Mouse (Mus musculus) intestine, embryonic 16.5 days (tissue): ENCODE results near the gene Spta1. TPM values are rescaled to one million over a fixed set of nuclear protein-coding genes. Genes with fewer than 3 reads are reported as not detected.

ENCODE experiments used
- ATAC-seq: fragments of 200-750 bp; cut with Nextera tagmentation; 2 replicates; pipeline ENCODE4 v1.8.0; 2017; ENCODE audit warnings: moderate TSS enrichment, moderate library complexity
- H3K27ac ChIP-seq: fragments of 300-500 bp; sonication (generic); 2 replicates; pipeline ENCODE4 v1.5.1; 2014; ENCODE audit warnings: mild to moderate bottlenecking, low read length
- H3K27me3 ChIP-seq: fragments of 300-500 bp; sonication (generic); replicated peaks from 2 replicates; pipeline ENCODE4 v1.6.1; 2014; ENCODE audit warnings: low read length, control low read depth, mixed read lengths; ENCODE audit not compliant: control insufficient read depth, insufficient read depth
- H3K36me3 ChIP-seq: fragments of 300-500 bp; sonication (generic); 2 replicates; pipeline ENCODE4 v1.6.1; 2014; ENCODE audit warnings: low read length, control low read depth; ENCODE audit not compliant: control insufficient read depth, insufficient read depth
- H3K4me1 ChIP-seq: fragments of 300-500 bp; sonication (generic); 2 replicates; pipeline ENCODE4 v1.6.1; 2014; ENCODE audit warnings: low read length, control low read depth, mixed read lengths; ENCODE audit not compliant: control insufficient read depth, insufficient read depth
- H3K4me2 ChIP-seq: fragments of 300-500 bp; sonication (generic); 2 replicates; pipeline ENCODE4 v1.6.1; 2014; ENCODE audit warnings: low read depth, low read length, control low read depth
- H3K4me3 ChIP-seq: fragments of 300-500 bp; sonication (generic); 2 replicates; pipeline ENCODE4 v1.5.1; 2014; ENCODE audit warnings: mild to moderate bottlenecking, low read length
- H3K9ac ChIP-seq: fragments of 300-500 bp; sonication (generic); 2 replicates; pipeline ENCODE4 v1.6.1; 2014; ENCODE audit warnings: low read depth, low read length
- H3K9me3 ChIP-seq: fragments of 300-500 bp; sonication (generic); 2 replicates; pipeline ENCODE4 v1.6.1; 2016; ENCODE audit warnings: low read length, control low read depth; ENCODE audit not compliant: control insufficient read depth
- WGBS: fragments of 180-500 bp; shearing (Covaris S2); extraction: QIAGEN DNeasy Blood & Tissue Kit; methylation state at CpG from one replicate; pipeline ENCODE4 v1.1.7; 2014; 5-methylcytosine and 5-hydroxymethylcytosine counted together
- polyA plus RNA-seq: library from polyadenylated mRNA; unstranded; fragments of >200 nt; fragmentation: Nextera tagmentation; extraction: Ambion mirVana; gene quantifications from 2 replicates; pipeline ENCODE4 v1.2.1, GENCODE M21; 2015

Spta1 gene
- 0.54 and 0.65 TPM in 2 replicates for polyA plus RNA-seq

- H3K4me3 ChIP-seq = no peak within 1 kb of the TSS
- WGBS = 49% methylated on average over 3 of the region's 3 CpGs
- H3K27ac ChIP-seq = no peak within 1 kb of the TSS
- H3K4me2 ChIP-seq = no peak within 1 kb of the TSS
- no peaks in the 10 kb centered on the region for H3K9me3 ChIP-seq
- no peaks in the 10 kb centered on the region for H3K36me3 ChIP-seq
- ATAC-seq = peak; percentile 74; the same call in 1 of the 2 replicates
- no peaks in the 10 kb centered on the region for H3K27me3 ChIP-seq
- no peaks in the 10 kb centered on the region for H3K4me1 ChIP-seq
- H3K9ac ChIP-seq = no peak within 1 kb of the TSS
Measured at GRCm38 (mm10) chr1:174172605-174173004, at the start of gene Spta1. Gene Spta1, plus strand, starts transcription at chr1:174172776.

GRCm38 (mm10) chr1:174131217-174131616 is 41.4 kb upstream of the Spta1 start, which contains the start of gene Olfr424:
Gene Olfr424, plus strand, starts transcription at chr1:174131517.
- H3K4me2 ChIP-seq = no peak within 1 kb of the TSS
- no peak within 1 kb of the TSS for H3K4me3 ChIP-seq
- no peak for ATAC-seq
- no peak within 1 kb of the TSS for H3K9ac ChIP-seq
- H3K27me3 ChIP-seq = no peaks in the 10 kb centered on the region
- 77% methylated on average over 3 of the region's 3 CpGs for WGBS
- H3K4me1 ChIP-seq = no peaks in the 10 kb centered on the region
- no peak within 1 kb of the TSS for H3K27ac ChIP-seq
- no peaks in the 10 kb centered on the region for H3K36me3 ChIP-seq
- no peaks in the 10 kb centered on the region for H3K9me3 ChIP-seq

DNA sequence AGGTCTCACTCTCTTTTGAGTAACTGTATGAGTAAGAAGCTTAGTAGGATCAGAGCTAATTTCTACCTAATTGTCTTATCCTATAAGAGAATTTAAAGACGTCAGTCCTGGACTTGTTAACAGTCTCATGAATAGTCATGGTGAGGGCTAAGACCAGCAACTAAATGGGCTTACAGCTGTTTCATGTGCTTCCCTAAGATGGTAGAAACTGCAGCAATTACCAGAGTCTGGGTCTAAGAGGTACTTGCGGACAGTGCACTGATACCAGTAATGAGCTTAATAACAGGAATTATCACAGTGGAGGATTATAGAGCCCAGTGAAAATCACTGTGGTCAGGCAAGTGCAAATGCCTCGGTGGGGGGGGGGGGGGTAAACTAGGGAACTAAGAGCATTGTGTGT is 40.6 kb upstream of the Spta1 start:
- 84% methylated on average over 3 of the region's 3 CpGs for WGBS
- no peak overlapping the region for H3K9ac ChIP-seq
- H3K4me3 ChIP-seq = no peak overlapping the region
- no peaks in the 10 kb centered on the region for H3K9me3 ChIP-seq
- H3K27me3 ChIP-seq = no peaks in the 10 kb centered on the region
- no peaks in the 10 kb centered on the region for H3K4me1 ChIP-seq
- no peaks in the 10 kb centered on the region for H3K36me3 ChIP-seq
- no peak overlapping the region for H3K27ac ChIP-seq
- ATAC-seq = no peak
- H3K4me2 ChIP-seq = no peak overlapping the region

- Histone ChIP-seq H3K4me3 (no peak overlapping the region), H3K4me2 (no peak overlapping the region), H3K36me3 (no peaks in the 10 kb centered on the region), H3K27ac (no peak overlapping the region), H3K9ac (no peak overlapping the region), H3K27me3 (no peaks in the 10 kb centered on the region), H3K4me1 (no peaks in the 10 kb centered on the region), H3K9me3 (no peaks in the 10 kb centered on the region)
- no peak for ATAC-seq
- WGBS = 69% methylated on average over 2 of the region's 2 CpGs
Measured at GRCm38 (mm10) chr1:174141384-174141783, 31.2 kb upstream of the Spta1 start.

DNA sequence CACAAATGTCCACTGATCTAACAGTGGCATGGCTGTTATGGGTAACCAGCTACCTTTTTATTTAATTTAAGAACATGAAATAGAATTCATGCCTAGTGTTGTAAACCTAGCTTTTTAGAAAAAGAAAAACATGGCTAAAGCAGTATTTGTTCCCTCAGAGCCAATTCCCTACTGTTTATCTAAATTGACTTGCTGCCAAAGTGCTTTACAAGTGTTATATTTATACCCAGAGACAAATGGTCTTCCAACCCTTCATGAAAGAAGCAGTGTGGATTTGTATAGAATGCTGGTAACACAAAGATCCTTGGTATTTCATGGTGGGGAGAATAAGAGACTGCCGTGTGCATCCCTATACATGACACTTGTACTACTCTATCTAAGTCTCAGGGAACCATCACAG is 25.9 kb upstream of the Spta1 start:
- Histone ChIP-seq H3K27me3 (no peaks in the 10 kb centered on the region), H3K9me3 (no peaks in the 10 kb centered on the region), H3K36me3 (no peaks in the 10 kb centered on the region), H3K4me2 (no peak overlapping the region), H3K9ac (no peak overlapping the region), H3K27ac (no peak overlapping the region), H3K4me3 (no peak overlapping the region), H3K4me1 (no peaks in the 10 kb centered on the region)
- WGBS = 73% methylated on average over 1 of the region's 1 CpGs
- ATAC-seq = no peak

DNA sequence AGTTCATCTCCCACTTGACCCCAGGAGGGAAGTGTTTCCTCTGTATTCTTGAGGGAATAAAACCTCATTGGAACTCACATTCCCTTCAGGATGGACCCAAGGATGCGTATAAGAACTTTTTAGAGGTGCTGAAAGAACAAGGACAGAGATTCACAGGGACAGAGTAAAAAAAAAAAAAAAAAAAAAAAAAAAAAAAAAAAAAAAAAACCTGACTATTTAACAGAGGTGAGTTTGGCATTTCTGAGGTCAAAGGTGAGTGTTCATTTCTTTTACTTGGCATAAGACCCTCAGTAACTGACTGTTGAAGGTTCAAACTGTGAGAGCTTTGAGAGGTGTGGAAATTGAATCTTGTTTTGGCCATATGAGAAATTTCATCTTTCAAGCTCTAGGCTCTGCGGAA is 23.3 kb upstream of the Spta1 start:
- no peaks in the 10 kb centered on the region for H3K4me1 ChIP-seq
- no peak overlapping the region for H3K4me2 ChIP-seq
- no peak overlapping the region for H3K9ac ChIP-seq
- no peak for ATAC-seq
- WGBS = 82% methylated on average over 2 of the region's 2 CpGs
- no peak overlapping the region for H3K4me3 ChIP-seq
- H3K27me3 ChIP-seq = no peaks in the 10 kb centered on the region
- no peaks in the 10 kb centered on the region for H3K36me3 ChIP-seq
- H3K27ac ChIP-seq = no peak overlapping the region
- no peaks in the 10 kb centered on the region for H3K9me3 ChIP-seq

- 91% methylated on average over 1 of the region's 1 CpGs for WGBS
- no peak within 1 kb of the TSS for H3K27ac ChIP-seq
- H3K9ac ChIP-seq = no peak within 1 kb of the TSS
- no peak for ATAC-seq
- no peaks in the 10 kb centered on the region for H3K4me1 ChIP-seq
- no peak within 1 kb of the TSS for H3K4me3 ChIP-seq
- H3K27me3 ChIP-seq = no peaks in the 10 kb centered on the region
- no peaks in the 10 kb centered on the region for H3K36me3 ChIP-seq
- no peak within 1 kb of the TSS for H3K4me2 ChIP-seq
- H3K9me3 ChIP-seq = no peaks in the 10 kb centered on the region
Measured at GRCm38 (mm10) chr1:174155333-174155732, 17.2 kb upstream of the Spta1 start, which contains the start of gene Olfr420. Gene Olfr420, plus strand, starts transcription at chr1:174155633.

DNA sequence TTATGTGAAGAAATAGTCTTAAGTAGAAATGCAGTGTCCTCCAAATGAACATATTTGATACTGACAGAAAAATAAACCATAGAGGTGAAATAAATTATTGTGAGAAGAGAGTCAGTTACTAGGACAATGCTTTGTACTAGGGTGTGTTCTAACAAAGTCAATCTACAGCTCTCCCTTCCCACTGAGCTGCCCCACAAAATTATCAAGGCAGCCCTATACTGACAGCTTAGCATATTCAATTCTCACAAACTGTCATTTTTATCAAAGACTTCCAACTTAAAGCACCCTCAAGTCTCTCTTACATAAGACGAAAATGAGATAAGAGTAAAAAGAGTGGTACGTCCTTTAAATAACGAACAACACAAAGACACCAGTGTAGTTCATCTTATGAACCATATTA is 15.0 kb upstream of the Spta1 start:
- H3K27me3 ChIP-seq = no peaks in the 10 kb centered on the region
- no peak overlapping the region for H3K4me2 ChIP-seq
- H3K9ac ChIP-seq = no peak overlapping the region
- no peaks in the 10 kb centered on the region for H3K4me1 ChIP-seq
- H3K9me3 ChIP-seq = no peaks in the 10 kb centered on the region
- ATAC-seq = no peak
- no peaks in the 10 kb centered on the region for H3K36me3 ChIP-seq
- H3K27ac ChIP-seq = no peak overlapping the region
- no peak overlapping the region for H3K4me3 ChIP-seq
- 88% methylated on average over 3 of the region's 3 CpGs for WGBS

DNA sequence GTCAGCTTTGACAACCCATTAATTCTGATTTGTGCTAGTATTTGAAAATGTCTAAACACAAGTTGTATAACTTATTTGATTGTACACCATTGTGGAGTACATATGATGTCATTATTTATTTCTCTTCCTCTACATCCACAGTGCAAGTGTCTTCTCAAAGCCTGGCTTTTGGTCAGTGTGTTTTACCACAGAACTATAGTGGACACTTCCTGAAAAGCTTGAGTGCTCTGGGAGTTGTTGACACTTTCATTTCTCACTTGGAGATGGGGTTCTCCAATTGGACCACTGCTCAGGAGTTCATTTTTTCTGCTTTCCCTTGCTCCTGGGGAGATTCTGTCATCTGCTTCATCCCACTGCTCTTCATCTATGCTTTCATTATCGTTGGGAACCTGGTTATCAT is 14.1 kb upstream of the Spta1 start:
- no peak overlapping the region for H3K9ac ChIP-seq
- no peak for ATAC-seq
- 83% methylated on average over 1 of the region's 1 CpGs for WGBS

DNA sequence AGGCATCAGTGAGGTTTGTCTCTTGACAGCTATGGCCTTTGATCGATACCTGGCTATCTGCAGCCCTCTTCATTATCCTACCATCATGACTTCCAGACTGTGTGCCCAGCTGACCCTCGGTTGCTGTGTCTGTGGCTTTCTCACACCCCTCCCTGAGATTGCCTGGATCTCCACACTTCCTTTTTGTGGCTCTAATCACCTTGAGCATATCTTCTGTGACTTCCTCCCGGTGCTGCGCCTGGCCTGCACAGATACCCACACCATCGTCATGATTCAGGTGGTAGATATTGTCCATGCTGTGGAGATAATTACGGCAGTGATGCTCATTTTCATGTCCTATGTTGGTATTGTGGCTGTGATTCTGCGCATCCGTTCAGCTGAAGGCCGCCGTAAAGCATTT is 13.5 kb upstream of the Spta1 start:
- H3K27me3 ChIP-seq = no peaks in the 10 kb centered on the region
- H3K36me3 ChIP-seq = no peaks in the 10 kb centered on the region
- no peaks in the 10 kb centered on the region for H3K9me3 ChIP-seq
- H3K9ac ChIP-seq = no peak overlapping the region
- H3K4me3 ChIP-seq = no peak overlapping the region
- no peaks in the 10 kb centered on the region for H3K4me1 ChIP-seq
- 92% methylated on average over 10 of the region's 10 CpGs for WGBS
- no peak overlapping the region for H3K4me2 ChIP-seq
- H3K27ac ChIP-seq = no peak overlapping the region
- ATAC-seq = no peak

More for the DNA sequence above, 14.1 kb upstream of the Spta1 start:
- Histone ChIP-seq H3K27me3 (no peaks in the 10 kb centered on the region), H3K36me3 (no peaks in the 10 kb centered on the region), H3K4me2 (no peak overlapping the region), H3K27ac (no peak overlapping the region), H3K4me3 (no peak overlapping the region), H3K4me1 (no peaks in the 10 kb centered on the region), H3K9me3 (no peaks in the 10 kb centered on the region)
